Mouse (Mus musculus): ENCODE results near the gene Gpr107.

GRCm38 (mm10) chr2:31125156-31125555 lies 27.0 kb upstream of the Gpr107 start:
- no peak for TF ChIP-seq CTCF (IDR thresholded peaks at IDR 0.05; ENCODE audit: control insufficient read depth, insufficient read depth, insufficient read length)
- TF ChIP-seq MYOG (IDR thresholded peaks at IDR 0.05; ENCODE audit: control insufficient read depth, extremely low read depth, insufficient read length): no peak
- no peak for TF ChIP-seq USF1 (IDR thresholded peaks at IDR 0.05; ENCODE audit: low read depth)
- TF ChIP-seq CEBPB (IDR thresholded peaks at IDR 0.05; ENCODE audit: low read depth): no peak

Measured in C2C12 (cell line).